Mouse (Mus musculus) bone marrow macrophage, adult 2 months (primary cell): ENCODE measurements around the gene Zcchc3.

Experiments
- CTCF ChIP-seq: IDR thresholded peaks from 2 replicates; pipeline ENCODE4 v1.5.1; 2012; ENCODE audit warnings: low read depth, mild to moderate bottlenecking, low read length, moderate library complexity
- POLR2A ChIP-seq: IDR thresholded peaks from 2 replicates; pipeline ENCODE4 v1.6.1; 2012; ENCODE audit warnings: mild to moderate bottlenecking, low read depth, low read length, borderline replicate concordance

DNA sequence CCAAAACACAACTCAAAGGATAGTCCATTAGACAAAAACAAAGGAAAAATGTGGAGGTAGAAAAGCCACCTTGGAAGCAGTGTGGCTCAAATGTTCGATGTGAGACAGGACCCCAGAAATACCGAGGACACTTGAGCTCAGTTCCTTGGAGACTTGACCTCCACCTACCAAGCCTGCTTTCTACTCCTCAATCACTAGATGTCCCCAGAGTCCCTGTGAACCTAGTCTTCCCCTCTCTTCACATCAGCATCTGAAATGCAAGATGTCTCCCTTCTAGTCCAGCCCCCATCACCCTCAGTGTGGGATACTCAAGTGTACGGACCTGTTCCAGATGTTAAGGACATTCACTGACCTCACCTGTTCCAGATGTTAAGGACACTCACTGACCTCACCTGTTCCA lies 22.0 kb downstream of the Zcchc3 start:
- TF ChIP-seq CTCF (no peak), POLR2A (no peak)
